Mouse (Mus musculus): ENCODE results near the gene Shroom2.

- TF ChIP-seq CTCF (IDR thresholded peaks at IDR 0.05; ENCODE audit: insufficient read depth, low read length) (no peak), POLR2A (IDR thresholded peaks at IDR 0.05; ENCODE audit: borderline replicate concordance, extremely low read depth, low read depth, low read length) (no peak)
Measured at GRCm38 (mm10) chrX:152813339-152813738, 44.1 kb upstream of the Shroom2 start.

Data from lung, adult 2 months (tissue).